Mouse (Mus musculus) ES-E14 (cell line): ENCODE results near the gene Emp2.

Source experiments
- CHD2 ChIP-seq: IDR thresholded peaks from 2 replicates; pipeline ENCODE4 v1.6.1; 2014; ENCODE audit warnings: mild to moderate bottlenecking, low read depth, low read length, inconsistent platforms
- HCFC1 ChIP-seq: IDR thresholded peaks from 2 replicates; pipeline ENCODE4 v1.6.1; 2012; ENCODE audit warnings: low read length, inconsistent platforms, borderline replicate concordance; ENCODE audit not compliant: insufficient read depth
- MAFK ChIP-seq: IDR thresholded peaks from 2 replicates; pipeline ENCODE4 v1.6.1; 2014; ENCODE audit warnings: mild to moderate bottlenecking, low read depth, low read length, inconsistent platforms; ENCODE audit not compliant: insufficient read depth
- ZNF384 ChIP-seq: IDR thresholded peaks from 2 replicates; pipeline ENCODE4 v1.6.1; 2012; ENCODE audit warnings: low read depth, low read length, inconsistent platforms

GRCm38 (mm10) chr16:10349876-10350275 is 36.1 kb upstream of the Emp2 start:
- TF ChIP-seq HCFC1 (no peak), CHD2 (no peak), ZNF384 (no peak), MAFK (no peak)
